Mouse (Mus musculus) heart, postnatal 4 days (tissue): ENCODE results near the gene Sohlh2. TPM values are rescaled to one million over a fixed set of nuclear protein-coding genes. Genes with fewer than 3 reads are reported as not detected.
"Not testable (repeated sequence)": the region's sequence is repeated elsewhere in the genome, so short reads cannot be mapped to it uniquely, and the experiment has no call there.

Source experiments
- DNase-seq: peaks from one replicate; pipeline ENCODE4 v3.0.0; 2021
- total RNA-seq, 2 experiments: library from RNA; stranded (reverse); gene quantifications; 2 replicates each; pipeline ENCODE4 v1.2.3; 2021

The Sohlh2 gene
- total RNA-seq: under 1 TPM in 1 of 2 experiments, not detected in 1; 0.19 TPM

DNA sequence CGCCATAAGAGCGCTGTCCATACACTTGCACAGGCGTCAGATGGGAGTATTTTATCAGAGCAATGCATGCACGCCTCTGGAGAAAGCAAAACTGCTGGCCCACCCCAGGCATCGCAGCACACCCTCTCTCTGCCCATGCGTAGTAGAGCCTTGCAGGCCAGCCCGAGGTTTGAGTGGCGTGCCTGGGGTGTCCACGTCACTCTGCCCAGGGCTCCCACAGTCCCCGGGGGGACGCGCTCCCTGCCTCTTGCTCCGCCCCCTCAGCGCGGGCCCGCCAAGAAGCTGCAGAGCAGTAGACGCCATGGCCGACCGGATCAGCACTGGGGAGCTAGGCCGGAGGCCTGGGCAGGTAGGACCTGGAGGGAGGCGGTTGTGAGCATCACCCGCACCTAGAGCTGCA is at the start of gene Sohlh2:
Sohlh2 (plus strand) TSS at position 263 of the 400 bp plus-strand sequence.
- no peak for DNase-seq

DNA sequence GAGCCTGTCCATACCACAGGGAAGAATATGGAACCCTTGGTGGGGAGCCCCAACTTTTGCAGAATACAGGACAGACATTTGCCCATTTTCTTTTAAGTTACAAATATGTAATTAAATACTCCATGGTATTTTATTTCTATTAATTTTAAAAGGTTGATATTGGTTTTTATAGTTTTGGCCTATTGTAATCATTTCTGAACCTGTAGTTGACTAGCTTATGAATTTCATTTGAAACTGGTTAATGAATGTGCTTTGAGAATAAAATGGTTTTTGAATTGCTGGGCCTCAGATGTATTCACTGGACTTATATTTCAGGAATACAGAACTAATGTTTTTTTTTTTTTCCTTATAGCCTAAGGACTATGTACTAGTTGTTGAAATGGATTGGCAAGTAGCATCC is 44.8 kb upstream of the Sohlh2 start, which contains the start of gene Ccdc169:
Ccdc169 (plus strand) TSS at position 301 of the 400 bp plus-strand sequence.
- DNase-seq: no peak

DNA sequence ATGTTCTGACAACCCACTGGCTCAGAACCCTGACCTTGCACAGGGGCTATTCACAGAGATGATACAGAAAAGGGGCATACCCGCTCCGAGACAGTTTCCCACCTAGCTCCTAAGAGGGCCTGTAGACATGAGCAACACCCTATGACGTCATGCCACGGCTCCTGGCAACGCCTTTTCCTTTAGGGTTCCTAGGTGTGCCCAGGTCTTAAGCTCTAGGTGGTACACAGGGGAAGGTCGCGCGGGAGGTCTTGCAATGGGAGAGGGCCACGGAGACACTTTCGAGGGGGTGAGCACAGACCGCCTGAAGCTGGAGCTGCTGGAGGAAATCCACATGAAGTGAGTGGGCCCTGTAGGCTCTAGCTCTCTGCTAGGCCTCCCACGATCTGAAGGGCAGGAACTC is 42.0 kb upstream of the Sohlh2 start:
- no peak for DNase-seq

DNA sequence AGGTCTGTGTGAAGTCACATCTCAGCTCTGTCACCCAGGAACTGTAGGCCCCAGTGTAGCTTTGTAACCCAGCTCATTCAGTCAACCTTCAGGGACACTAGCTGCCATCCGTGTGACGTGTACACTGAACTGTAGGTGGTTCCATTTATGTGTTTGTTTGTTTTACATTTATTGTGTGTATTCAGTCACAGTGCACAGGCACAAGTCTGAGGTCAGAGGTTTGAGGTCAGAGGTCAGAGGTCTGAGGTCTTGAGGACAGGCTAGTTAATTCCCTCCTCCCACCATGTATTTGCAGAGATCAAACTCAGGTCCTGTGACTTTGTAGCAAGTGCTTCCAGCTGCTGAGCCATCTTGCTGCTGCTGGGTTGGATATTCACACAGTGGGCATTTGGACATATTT is 40.4 kb upstream of the Sohlh2 start:
- no peak for DNase-seq

DNA sequence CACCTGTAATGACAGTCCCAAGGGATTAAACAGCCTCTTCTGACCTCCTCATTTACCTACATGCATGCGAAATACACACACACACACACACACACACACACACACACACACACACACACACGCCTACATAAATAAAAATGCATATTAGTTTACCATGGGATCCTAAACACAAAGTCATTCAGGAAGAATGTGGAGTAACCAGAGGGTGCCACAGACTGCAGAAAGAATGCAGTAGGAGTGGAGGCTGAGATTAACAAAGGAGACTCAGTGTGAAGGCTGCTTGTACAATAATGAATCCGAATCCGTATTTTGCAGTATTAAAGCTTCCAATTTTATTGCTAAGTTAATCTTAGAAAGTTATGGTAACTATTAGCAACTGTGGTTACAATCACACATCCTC is 36.9 kb upstream of the Sohlh2 start:
- DNase-seq: no peak

DNA sequence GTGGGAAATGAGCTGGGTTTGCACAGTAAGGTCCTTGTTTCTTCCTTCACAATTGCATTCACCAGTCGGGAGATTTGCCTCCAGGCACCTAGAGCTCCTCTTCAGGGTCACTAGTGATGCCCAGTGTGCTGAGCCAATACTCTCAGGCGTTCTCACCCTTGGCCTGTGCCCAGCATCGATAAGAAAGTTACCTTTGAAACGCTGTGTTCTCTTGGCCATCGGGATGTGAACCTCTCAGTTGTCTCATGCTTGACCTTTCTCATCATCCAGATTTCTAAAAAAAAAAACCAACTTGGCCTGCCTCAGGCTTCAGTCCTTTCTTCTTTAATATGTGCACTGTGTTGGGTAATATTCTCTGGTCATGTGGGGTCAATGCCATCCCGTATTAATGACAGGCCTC is 35.4 kb upstream of the Sohlh2 start:
- no peak for DNase-seq

DNA sequence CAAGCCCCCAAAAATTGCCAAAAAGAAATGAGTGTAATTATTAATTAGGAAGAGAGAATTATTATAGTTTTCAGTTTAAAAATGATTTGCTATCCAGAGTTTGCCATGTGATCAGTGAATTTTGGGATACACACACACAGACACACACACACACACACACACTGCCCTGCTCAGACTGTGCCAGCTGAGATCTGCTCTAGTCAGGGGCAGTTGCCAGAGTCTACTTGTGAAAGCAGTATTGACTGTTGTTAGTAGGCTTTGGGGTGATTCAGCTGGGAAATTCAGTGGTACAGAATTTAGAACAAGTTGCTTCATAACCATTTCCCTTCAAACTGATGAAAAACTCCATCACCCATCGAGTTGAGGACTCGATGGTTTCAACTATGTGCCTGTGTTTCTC is 34.7 kb upstream of the Sohlh2 start:
- no peak for DNase-seq

DNA sequence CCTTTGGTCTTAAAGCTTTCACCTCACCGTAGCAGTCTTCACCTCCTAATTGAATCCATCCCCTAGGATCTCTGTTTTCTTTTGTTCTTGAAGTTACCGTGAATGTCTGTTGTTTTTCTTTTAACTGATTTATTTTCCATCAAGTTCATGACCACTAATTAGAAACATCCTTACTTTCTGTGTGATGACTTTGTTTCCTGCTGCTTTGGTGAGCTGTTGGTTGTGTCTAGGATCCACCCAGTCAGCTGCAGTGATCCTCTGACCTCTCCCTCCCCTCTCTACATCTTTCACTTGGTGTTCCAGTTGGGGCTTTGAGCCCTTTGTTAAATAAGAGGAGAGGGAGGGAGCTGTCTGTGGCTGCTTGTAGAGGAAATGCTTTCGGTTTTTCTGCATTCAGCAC is 33.7 kb upstream of the Sohlh2 start:
- DNase-seq: no peak

DNA sequence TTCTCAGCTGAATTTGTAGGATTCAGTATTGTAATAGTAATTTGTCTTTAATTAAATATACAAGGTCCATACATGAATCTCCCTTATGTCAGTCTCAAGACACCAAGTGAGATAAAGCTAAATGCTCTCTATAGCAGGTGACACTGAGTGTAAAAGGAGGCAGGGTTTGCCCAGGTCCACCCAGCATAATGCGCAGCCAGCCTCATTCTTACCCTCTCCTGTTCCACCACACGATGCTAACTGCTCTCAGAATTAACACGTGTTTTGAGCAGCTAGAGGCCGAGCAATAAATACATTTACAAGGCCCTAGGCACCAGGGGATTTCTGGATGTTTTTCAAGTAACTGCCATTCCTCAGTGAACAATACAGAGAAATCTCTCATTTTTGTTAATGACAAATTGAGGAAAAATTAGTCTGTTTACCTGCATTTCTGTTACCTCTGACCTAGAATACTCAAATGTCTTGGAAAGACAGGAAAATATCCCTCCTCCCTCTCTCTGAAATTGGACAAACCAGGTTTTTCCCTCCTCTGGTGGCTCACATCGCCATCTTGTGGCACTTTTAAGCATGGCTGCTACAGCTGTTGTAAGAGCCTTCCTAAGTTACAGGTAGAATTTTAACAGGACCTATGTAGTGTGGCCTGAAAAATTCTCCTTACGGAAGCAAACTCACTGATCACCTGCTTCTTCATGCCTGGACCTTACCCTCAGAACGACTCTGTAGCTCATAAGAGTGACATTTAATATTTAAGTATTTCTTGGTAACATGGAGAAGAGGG is 30.0 kb upstream of the Sohlh2 start:
- DNase-seq: peak; percentile 73

DNA sequence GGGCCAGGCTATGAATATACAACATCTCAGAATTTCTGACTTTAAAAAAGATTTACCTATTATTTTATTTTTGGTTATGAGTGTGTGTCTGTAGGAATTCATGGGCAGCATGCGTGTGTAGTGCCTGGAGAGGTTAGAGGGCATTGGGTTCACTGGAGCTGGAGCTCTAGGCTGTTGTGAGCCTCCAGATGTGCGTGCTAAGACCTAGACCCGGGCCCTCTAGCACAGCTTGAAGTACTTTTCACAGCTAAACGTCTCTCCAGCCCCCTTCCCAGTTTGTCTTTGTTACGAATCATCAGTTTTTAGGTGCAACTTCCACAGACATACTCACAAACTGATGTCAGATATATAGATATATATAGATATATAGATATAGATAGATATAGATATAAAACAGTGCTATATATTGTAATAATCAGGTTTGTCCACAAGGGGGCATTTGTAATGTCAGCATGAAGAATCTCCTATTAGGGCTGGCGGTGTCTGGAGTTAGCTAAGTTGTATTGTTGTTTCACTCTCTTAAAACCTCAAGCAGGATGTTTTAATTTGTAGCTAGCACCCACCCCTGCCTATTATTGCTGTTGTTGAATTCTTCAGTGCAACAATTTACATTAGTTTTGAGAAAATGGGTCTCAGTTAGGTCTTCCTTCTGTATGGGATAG is 29.0 kb upstream of the Sohlh2 start:
- no peak for DNase-seq

DNA sequence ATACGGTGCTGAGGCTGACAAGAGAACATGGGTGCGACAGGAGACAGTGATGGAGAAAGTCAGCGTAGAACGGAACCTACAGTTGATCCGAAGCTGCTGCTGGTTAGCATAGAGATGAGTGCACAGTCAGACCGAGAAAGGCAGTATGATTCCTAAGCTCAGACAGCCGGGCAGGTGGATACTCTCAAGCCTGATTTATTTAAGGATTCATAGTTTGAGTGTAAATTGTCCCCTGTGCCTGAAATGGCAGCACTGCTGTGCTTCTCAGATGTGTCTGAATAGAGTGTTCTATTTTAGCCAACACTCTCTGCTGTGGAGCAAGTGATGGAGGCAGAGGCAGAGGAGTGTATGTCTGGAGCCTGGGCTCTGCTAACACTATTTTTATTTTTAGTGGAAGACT is 27.7 kb upstream of the Sohlh2 start:
- no peak for DNase-seq

DNA sequence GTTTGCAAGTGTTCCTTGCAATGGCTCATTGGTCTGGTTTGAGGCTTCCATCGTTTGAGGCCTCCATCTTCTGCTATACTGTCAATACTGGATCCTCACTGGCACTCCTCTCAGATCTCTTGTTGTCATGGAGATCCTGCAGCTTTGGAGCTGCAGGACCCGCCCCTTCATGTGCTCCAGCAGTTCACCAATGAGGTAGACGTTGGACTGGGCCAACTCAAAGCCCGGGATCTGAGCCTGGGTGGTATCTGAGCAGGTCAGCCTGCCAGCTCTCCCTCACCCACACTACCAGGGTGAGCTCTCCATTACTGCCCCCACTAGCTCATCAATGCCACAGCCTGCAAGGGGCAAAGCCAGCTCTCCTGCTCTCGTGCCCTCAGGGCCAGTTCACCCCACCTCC is 24.4 kb upstream of the Sohlh2 start:
- DNase-seq: no peak

DNA sequence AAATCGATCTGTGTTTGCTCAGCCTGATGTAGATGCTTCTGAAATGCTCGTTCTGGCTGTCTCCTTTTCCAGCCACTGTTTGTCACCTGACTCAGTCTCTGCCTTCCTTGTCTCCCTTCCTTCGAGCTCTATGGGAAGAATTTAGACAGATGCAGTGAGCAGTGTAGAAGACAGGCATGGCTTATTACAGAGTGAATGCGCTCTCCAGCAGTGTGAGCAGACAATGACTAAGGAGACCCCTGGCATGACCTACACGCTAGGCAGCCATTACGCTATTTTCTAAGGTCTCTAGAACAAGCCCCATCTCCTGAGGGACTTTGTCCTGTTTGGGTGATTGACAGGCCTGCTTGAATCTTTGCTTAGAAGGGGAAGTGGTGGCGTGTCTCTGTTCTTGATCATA is 20.7 kb upstream of the Sohlh2 start:
- DNase-seq: no peak

DNA sequence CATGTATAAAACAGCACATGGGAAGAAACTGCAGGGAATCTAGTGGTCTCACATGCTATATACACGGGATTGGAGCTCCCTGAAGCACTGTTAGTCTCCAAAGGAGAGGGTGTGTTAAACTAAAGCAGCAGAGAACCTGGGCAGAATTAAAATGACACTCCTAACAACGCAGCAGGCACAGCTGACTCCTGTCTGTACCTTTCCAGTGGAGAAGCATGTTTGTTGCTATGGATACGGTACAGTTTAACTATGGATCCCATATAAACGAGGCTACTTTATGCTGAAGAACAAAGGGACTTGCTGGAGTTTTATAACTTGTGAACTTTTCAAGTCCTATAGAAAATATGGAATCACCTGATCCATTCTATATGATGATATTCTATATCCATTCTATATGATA is 18.3 kb upstream of the Sohlh2 start:
- no peak for DNase-seq

DNA sequence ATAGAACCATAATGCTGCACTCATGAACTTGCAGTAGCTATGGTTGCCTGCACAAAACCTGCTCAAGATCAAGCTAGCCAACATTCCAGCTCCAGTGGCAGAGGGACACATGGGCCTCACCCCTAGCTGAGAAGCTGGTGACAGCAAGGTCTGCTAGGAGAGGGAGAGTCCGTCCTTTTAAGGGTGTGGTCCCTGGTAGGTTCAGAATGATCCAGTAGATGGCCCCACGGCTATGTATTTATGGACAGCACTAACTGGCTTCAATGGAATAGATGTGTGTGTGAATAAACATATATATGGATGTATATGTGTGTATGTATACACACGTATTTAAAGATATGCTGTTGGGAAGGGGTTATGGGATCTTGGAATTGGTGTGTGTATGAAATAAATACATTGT is 9.3 kb upstream of the Sohlh2 start:
- DNase-seq: no peak

DNA sequence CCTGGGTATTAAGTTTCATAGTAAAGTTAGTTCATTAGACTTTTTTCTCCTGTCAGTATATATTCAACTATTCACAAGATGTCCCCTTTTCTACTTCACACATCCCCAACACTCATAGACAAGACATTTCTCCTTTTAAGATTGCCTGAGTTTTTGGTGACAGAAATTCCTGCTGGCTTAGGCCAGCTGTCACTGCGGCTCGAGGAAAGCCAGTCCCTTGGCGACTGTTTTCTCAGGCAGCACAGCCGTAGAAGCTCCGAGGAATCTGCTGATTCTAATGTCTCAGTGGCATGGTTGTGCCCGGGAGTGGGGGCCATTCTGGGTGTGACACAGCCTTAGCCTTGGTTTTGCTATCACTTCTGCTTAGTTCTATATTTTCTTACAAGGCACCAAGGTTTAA is 4.6 kb upstream of the Sohlh2 start:
- DNase-seq: no peak

DNA sequence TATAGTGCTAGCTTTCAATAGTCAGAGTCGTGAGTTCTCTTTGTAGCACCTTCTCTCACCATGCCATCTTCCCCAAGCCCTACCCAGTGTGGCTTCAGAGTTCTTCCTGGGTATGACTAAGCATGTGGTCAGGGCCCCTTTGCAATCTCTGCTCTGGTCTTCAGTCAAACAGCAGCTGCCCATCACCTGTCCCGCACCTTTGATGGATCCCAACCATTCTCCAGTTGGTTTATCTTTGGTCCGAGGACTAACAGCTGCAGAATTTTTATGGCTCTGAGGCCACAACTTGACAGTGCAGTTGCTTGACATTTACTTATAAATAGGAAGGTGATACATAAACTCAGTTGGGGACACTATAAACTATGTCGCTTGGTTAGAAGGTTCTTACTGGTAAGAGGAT is 9.8 kb downstream of the Sohlh2 start:
- DNase-seq: no peak

DNA sequence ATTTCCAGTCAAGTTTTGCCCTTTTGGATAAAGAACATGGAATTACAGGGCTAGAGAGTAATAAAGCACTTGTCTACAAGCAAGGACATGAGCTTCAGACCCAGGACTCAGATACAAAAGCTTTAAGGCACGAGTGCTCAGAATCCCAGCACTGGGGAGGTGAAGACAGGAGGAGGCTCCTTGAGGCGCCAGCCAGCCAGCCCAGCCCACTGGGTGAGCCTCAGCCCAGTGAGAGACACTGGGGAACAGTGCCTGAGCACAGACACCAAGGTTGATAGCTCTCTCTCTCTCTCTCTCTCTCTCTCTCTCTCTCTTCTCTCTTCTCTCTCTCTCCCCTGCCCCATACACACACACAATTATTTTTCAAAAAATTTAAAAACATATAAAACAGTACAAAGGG is 11.5 kb downstream of the Sohlh2 start:
- DNase-seq: no peak

DNA sequence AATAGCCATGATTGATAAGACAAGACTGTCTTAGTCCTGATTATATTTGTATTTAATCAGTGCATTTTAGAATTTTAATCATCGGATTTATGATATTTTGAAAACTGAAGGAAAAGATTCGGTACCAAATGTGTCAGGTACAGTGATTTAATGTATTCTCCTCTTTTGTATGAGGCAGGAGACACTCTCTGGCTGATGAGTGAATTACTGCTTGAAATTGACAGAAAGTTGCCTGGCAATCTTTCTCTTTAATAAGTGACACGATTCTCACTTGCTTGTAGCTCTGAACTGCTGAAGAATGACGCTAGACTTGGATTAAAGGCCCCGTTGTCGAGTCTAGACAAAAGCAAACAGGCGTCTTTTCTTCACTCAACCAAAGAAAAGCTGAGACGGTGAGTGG is 13.0 kb downstream of the Sohlh2 start:
- no peak for DNase-seq

DNA sequence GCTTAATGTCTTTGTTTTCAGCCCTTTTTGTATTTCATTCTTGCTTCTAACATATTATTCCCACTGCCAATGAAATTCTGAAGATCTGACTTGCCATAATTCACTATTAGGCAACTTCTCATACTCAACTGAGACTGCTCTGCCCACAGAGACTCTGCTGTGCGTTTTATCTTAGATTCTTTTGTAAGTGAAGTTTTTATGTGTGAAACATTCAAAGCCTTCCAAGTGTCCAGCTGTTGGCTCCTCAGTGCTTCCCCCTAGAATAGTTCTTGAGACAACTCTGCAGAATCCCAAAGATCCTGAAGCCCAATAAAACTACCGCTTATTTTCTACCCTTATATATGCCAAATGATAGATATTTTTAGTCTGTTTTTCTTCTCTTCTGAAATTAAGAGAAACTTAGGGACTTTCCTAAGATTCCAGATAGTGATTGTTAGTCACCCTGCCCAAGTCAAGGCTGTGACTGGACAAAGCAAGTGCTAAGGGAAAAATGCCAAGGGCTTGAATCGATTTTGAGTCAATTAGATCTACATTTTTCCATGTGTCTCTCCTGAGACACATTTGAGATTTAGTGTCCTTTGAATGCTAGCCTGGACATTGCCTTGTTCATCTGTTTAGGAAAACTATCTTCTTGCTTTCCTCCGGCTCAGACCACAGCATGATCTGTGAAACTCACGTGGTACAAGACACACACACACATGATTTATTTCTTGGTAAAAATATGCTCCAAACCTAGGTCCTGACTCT is 13.9 kb downstream of the Sohlh2 start:
- no peak for DNase-seq

DNA sequence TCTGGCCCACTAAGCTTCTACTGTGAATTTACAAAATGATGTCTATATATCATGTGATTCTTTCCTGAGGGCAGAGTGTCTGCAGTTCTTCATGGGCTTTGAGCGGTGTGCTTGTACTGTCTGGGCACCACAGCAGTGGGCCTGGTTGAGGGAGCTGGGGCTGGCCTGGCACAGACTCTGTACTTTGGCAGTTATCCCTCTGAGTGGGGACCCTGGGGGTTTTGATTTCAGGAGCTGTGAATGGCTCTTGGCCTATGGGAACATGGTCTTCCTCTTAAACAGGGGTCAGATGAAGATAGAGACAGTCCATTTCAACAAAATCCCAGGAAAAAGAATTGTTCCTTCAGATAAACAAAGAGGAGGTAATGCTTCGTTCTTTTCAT is 14.5 kb downstream of the Sohlh2 start:
- DNase-seq: no peak

DNA sequence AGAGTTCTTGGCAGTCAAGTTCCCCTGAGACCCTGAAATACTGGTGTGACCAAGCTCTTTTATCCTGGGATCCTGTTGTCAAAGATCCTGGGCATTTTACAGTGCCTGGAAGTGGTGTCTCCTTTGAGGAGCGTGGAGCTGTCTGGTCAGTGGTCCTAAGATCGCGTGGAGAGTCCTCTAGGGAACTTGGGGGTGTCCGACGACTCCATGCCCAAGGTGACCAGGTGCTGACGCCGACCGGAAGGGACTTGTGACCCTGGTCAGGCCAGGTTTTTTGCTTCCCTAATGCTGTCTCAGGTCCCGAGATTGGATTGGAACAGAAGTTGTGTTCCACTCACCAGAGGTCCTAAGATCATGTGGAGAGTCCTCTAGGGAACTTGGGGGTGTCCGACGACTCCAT is 21.8 kb downstream of the Sohlh2 start:
- not testable (repeated sequence) for DNase-seq

DNA sequence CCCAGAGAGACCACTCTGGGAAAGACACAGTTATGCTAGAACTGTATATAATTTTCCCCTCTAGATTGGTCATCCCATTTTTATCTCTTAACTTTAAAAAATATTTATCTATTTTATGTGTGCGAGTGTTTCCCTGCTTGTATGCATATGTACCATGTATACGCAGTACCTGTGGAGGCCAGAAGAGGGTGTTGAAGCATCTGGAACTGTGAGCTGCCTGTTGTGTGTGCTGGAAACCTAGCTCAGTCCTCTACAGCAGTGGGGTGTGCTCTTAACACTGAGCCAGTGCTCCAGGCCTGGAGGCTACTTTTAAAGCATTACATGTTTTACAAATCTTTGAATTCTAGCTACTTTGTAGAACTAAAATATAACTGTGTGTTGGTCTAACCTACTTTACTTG is 24.6 kb downstream of the Sohlh2 start:
- no peak for DNase-seq

DNA sequence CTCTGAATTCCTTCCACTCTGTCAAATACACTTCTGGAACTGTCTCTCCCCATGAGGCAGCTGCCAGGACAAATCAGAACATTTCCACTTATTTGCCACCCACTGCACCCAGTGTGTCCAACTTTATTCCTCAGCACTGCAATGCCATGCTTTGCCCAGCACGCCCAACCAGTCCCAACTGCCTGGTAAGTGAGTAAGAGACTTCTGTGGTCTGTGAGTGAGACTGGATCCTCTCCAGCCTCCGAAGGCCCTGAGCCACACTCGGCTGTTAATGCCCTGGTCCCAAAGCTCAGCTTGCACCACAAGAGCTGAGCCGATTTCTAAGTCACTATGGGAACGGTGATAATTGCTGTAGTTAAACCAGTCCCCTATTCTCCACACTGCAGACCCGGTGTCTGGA is 25.8 kb downstream of the Sohlh2 start:
- no peak for DNase-seq
